Mouse (Mus musculus) forebrain, embryonic 15.5 days (tissue): ENCODE measurements around the gene Spata5. TPM values are rescaled to one million over a fixed set of nuclear protein-coding genes. Genes with fewer than 3 reads are reported as not detected.
"Not testable (repeated sequence)": the region's sequence is repeated elsewhere in the genome, so short reads cannot be mapped to it uniquely, and the experiment has no call there.

Source experiments
- ATAC-seq: fragments of 200-750 bp; cut with Nextera tagmentation; replicated peaks from 2 replicates; pipeline ENCODE4 v1.8.0; 2017; ENCODE audit warnings: mild to moderate bottlenecking, moderate TSS enrichment, moderate library complexity
- H3K27ac ChIP-seq: fragments of 300-500 bp; sonication (generic); replicated peaks from 2 replicates; pipeline ENCODE4 v1.5.1; 2015; ENCODE audit warnings: mild to moderate bottlenecking, inconsistent platforms
- H3K27me3 ChIP-seq: fragments of 300-500 bp; sonication (generic); 2 replicates; pipeline ENCODE4 v1.6.1; 2015; ENCODE audit warnings: inconsistent platforms
- H3K36me3 ChIP-seq: fragments of 300-500 bp; sonication (generic); 2 replicates; pipeline ENCODE4 v1.6.1; 2015; ENCODE audit warnings: mild to moderate bottlenecking, inconsistent platforms
- H3K4me1 ChIP-seq: fragments of 300-500 bp; sonication (generic); 2 replicates; pipeline ENCODE4 v1.6.1; 2015; ENCODE audit warnings: inconsistent platforms
- H3K4me2 ChIP-seq: fragments of 300-500 bp; sonication (generic); replicated peaks from 2 replicates; pipeline ENCODE4 v1.6.1; 2015; ENCODE audit warnings: mild to moderate bottlenecking, inconsistent platforms
- H3K4me3 ChIP-seq: fragments of 300-500 bp; sonication (generic); 2 replicates; pipeline ENCODE4 v1.5.1; 2015; ENCODE audit warnings: mild to moderate bottlenecking, inconsistent platforms
- H3K9ac ChIP-seq: fragments of 300-500 bp; sonication (generic); replicated peaks from 2 replicates; pipeline ENCODE4 v1.6.1; 2015; ENCODE audit warnings: mild to moderate bottlenecking, inconsistent platforms
- H3K9me3 ChIP-seq: fragments of 300-500 bp; sonication (generic); 2 replicates; pipeline ENCODE4 v1.6.1; 2016; ENCODE audit warnings: inconsistent platforms
- WGBS: fragments of 180-500 bp; shearing (Covaris S2); methylation state at CpG from one replicate; pipeline ENCODE4 v1.1.7; 2015; ENCODE audit warnings: mixed read lengths; 5-methylcytosine and 5-hydroxymethylcytosine counted together
- polyA plus RNA-seq: library from polyadenylated mRNA; unstranded; fragments of >200 nt; fragmentation: Nextera tagmentation; extraction: Ambion mirVana; gene quantifications from 2 replicates; pipeline ENCODE4 v1.2.1, GENCODE M21; 2015

Spata5 gene
- polyA plus RNA-seq, 1 experiment from 2014 or later, result 34.7 TPM

DNA sequence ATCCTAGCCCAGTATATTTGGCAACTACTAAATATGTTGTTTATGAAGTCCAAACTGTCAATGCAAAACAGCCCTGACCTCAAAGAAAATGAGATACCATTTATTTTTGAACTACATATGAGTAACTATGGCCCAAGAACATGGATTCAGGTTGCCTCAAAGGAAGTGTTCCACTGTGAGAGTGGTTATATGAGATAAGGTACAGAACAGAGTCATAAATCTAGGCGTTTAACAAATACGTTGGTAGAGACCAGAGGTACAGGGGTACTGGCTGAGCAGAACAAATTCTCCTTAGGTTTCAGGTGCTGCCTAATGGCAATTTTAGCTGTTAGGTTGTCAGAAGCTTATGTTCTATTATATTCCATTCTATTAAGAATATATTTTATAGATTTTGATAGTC, 67.9 kb downstream of the Spata5 start:
- no peak overlapping the region for H3K27ac ChIP-seq
- no peaks in the 10 kb centered on the region for H3K27me3 ChIP-seq
- H3K9me3 ChIP-seq, result no peaks in the 10 kb centered on the region
- H3K4me2 ChIP-seq, result no peak overlapping the region
- 96% methylated on average over 2 of the region's 2 CpGs for WGBS
- no peak overlapping the region for H3K4me3 ChIP-seq
- H3K36me3 ChIP-seq, result no peaks in the 10 kb centered on the region
- no peak overlapping the region for H3K9ac ChIP-seq
- no peak for ATAC-seq
- no peaks in the 10 kb centered on the region for H3K4me1 ChIP-seq

DNA sequence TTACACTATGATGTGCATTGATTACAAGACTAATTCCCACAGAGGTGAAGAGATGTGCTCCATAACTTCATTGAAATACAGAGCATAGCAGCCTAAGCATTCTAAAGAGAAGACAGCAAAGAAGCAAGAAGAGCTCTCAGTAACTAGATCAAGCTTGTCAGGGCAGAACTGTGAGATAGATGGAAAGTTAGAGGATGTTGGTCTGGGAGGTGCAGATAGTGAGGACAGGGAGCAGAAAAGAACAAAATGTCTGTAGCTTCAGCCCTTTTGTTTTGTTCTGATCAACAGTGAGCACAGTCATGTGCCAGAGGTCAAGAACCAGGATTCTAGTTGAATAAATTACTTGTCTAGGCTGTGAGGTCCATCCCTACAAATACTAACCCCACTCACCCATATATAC, 68.5 kb downstream of the Spata5 start:
- H3K9me3 ChIP-seq, result no peaks in the 10 kb centered on the region
- no peaks in the 10 kb centered on the region for H3K4me1 ChIP-seq
- no peaks in the 10 kb centered on the region for H3K36me3 ChIP-seq
- no peak overlapping the region for H3K9ac ChIP-seq
- H3K27me3 ChIP-seq, result no peaks in the 10 kb centered on the region
- ATAC-seq, result no peak
- no peak overlapping the region for H3K27ac ChIP-seq
- H3K4me3 ChIP-seq, result no peak overlapping the region
- H3K4me2 ChIP-seq, result no peak overlapping the region

DNA sequence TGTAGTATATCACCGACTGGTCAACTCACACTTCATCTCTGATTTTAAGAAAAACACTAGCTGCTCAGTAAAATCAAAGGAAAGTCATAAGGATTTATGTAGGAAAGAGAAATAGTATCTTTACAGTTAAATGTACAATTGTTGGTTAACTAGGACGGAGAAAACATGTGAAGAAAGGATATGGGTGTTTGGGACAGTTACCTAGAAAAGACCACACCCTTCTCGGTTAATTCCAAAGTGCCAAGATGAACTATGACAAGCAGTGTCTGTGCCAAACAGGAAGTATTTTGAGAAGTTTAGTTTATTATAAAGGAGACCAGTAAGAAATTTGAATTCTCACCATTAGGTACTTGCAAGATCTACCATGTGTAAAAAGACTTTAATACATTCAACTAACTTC, 70.3 kb downstream of the Spata5 start:
- Histone ChIP-seq H3K4me2 (no peak overlapping the region), H3K36me3 (no peaks in the 10 kb centered on the region), H3K27me3 (no peaks in the 10 kb centered on the region), H3K4me3 (no peak overlapping the region), H3K4me1 (no peaks in the 10 kb centered on the region), H3K27ac (no peak overlapping the region), H3K9me3 (no peaks in the 10 kb centered on the region), H3K9ac (no peak overlapping the region)
- WGBS, result 92% methylated on average over 3 of the region's 3 CpGs
- no peak for ATAC-seq

DNA sequence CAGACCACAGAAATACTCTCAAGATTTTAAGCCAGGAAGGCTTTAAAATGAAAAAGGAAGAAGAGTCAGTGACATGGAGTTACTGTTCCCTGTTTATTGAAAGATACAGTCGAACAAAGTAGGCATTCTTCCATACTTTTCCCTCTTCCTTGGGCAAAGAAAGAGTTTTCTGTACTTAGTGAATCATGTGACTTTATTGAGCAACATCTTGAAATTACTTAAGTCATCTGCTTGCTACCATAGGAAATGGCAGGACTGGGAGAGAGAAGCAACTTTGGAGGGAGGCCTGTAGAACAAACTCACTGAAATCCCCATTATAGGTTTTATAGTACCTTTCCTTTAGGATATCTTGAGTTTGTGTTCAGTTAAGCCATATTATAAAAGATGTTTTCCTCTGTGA, 81.2 kb downstream of the Spata5 start:
- no peaks in the 10 kb centered on the region for H3K9me3 ChIP-seq
- H3K4me3 ChIP-seq, result no peak overlapping the region
- H3K9ac ChIP-seq, result no peak overlapping the region
- H3K4me2 ChIP-seq, result no peak overlapping the region
- 84% methylated on average over 1 of the region's 1 CpGs for WGBS
- no peaks in the 10 kb centered on the region for H3K36me3 ChIP-seq
- H3K27ac ChIP-seq, result no peak overlapping the region
- no peaks in the 10 kb centered on the region for H3K27me3 ChIP-seq
- ATAC-seq, result no peak
- no peaks in the 10 kb centered on the region for H3K4me1 ChIP-seq

DNA sequence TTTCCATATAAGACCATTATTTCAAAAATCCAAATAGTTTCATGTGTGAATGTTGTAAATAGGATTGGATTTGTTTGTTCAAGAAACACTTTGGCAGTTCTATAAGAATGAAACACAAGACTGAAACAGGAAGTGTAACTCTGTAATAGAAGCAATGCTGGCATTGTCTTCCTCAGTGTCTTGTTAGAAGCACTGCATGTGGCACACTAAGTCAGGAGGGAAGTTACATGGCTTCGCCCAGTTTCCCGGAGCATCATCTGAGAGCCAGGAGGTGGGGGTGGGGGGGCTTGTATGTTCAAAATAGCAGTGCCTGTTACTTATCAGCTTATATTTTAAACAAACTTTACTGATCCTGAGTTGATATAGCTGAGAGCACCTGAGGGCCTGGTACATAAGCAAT, 82.9 kb downstream of the Spata5 start:
- ATAC-seq, result no peak
- Histone ChIP-seq H3K27me3 (no peaks in the 10 kb centered on the region), H3K9me3 (no peaks in the 10 kb centered on the region), H3K27ac (no peak overlapping the region), H3K4me3 (no peak overlapping the region), H3K4me2 (no peak overlapping the region), H3K9ac (no peak overlapping the region), H3K36me3 (no peaks in the 10 kb centered on the region), H3K4me1 (no peaks in the 10 kb centered on the region)
- WGBS, result 82% methylated on average over 2 of the region's 2 CpGs

DNA sequence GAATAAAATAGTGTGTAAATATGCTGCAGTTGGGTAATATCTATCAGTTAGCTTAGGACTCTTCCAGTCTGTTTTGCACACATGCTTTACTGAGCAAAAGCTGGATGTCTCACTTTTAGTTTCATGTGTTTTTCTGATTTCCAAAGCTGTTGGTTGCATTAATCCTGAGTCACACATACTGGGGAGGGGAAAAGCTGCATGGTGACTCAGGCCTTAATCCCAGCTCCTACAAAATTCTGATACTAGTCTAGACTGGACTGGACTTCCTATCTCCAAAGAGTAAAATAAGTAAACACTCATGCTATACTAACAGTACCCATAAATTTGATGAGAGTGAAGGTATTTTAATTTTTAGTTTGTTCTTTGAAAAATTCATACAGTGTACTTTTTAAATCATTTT, 84.2 kb downstream of the Spata5 start:
- Histone ChIP-seq H3K4me1 (no peaks in the 10 kb centered on the region), H3K4me3 (no peak overlapping the region), H3K9ac (no peak overlapping the region), H3K4me2 (no peak overlapping the region), H3K27me3 (no peaks in the 10 kb centered on the region), H3K9me3 (no peaks in the 10 kb centered on the region), H3K27ac (no peak overlapping the region), H3K36me3 (no peaks in the 10 kb centered on the region)
- ATAC-seq, result no peak

DNA sequence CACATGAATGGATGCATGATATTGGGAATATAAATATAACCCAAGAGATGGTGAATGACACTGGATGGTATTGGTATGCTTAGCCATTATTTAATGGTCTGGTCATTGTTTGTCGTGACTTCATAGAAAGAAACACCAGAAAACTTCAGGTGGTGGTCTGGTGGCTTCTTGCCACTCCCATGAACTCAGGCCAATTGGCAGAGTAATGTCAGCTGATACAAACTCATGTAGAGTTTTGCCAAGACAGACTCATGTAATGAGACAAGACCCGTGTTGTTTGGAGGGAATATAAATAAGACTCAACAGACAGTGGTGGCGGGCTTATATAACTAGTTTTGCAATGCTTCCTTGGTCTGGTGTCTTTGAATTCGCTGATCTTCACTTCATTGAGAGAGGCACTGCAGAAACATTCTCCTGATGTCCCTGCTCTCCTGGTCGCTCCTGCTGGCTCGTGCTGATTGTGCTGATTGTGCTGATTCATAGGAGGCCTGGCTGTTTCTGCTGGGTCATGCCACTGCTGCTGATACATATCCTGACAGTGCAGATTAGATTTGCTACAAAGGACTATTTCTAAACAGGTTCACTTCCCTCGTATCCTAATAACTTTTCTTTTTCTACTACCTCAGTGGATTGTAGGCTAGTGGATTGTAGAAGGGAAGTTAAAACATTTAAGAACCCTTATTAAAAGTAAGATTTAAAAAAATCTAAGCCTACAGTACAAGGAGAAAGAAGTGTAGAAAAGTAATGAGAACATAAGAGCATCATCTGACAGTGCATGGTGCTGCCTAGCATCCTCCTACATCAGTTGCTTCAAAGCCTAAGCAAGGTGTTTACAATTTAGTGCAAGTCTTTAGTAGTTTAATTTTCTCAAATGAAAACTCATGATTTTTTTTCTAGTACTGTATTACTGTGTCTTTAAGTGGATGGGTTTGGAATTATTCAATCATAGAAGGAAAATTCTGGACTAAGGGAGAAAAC, 90.6 kb downstream of the Spata5 start:
- Histone ChIP-seq H3K4me2 (no peak overlapping the region), H3K36me3 (no peaks in the 10 kb centered on the region), H3K27me3 (no peaks in the 10 kb centered on the region), H3K4me1 (no peaks in the 10 kb centered on the region), H3K9me3 (no peaks in the 10 kb centered on the region), H3K9ac (no peak overlapping the region), H3K27ac (no peak overlapping the region), H3K4me3 (no peak overlapping the region)
- ATAC-seq, result no peak
- 79% methylated on average over 7 of the region's 7 CpGs for WGBS

DNA sequence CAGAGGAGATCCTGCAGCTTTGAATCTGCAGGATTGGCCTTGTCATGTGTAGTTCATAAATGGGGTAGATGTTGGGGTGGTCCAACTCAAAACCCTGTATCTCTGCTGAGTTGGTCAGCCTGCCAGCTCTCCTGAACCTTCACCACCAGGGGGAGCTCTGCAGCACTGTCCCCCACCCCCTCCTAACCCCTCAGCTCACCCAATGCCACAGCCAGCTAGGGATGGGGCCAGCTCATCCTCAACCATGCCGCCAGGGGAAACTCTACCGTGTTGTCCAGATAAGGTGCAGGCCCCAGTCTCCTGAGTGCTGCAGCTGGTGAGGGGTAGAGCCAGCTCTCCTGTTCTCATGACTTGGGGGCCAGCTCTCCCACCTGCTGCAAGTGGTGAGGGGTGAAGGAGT, 95.8 kb downstream of the Spata5 start:
- H3K4me2 ChIP-seq, result no peak overlapping the region
- H3K36me3 ChIP-seq, result no peaks in the 10 kb centered on the region
- no peak overlapping the region for H3K4me3 ChIP-seq
- H3K9ac ChIP-seq, result no peak overlapping the region
- H3K4me1 ChIP-seq, result no peaks in the 10 kb centered on the region
- no peak for ATAC-seq
- no peaks in the 10 kb centered on the region for H3K9me3 ChIP-seq
- H3K27me3 ChIP-seq, result no peaks in the 10 kb centered on the region
- no peak overlapping the region for H3K27ac ChIP-seq
- 35% methylated on average over 2 of the region's 2 CpGs for WGBS

DNA sequence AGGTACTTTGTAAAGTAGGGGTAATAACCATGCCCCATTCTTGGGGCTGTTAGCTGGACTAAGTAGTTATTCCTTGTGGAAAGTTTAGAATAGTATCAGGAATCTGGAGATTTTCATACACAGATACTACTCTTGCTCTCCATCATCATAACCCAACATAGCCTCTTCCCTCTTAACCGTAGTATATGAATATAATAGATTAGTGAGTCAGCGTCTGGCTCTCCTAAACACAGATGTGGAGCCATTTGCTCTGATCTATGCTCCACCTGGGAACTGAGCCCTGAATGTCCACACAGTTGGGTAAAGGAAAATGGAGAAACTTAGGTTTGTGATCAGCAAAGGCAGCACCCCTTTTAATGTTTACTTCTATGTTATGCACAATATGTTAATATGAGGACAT, 96.7 kb downstream of the Spata5 start:
- H3K9ac ChIP-seq, result no peak overlapping the region
- H3K9me3 ChIP-seq, result no peaks in the 10 kb centered on the region
- 99% methylated on average over 2 of the region's 2 CpGs for WGBS
- H3K4me1 ChIP-seq, result no peaks in the 10 kb centered on the region
- no peak overlapping the region for H3K4me3 ChIP-seq
- no peaks in the 10 kb centered on the region for H3K36me3 ChIP-seq
- no peak overlapping the region for H3K4me2 ChIP-seq
- no peak overlapping the region for H3K27ac ChIP-seq
- no peak for ATAC-seq
- H3K27me3 ChIP-seq, result no peaks in the 10 kb centered on the region

DNA sequence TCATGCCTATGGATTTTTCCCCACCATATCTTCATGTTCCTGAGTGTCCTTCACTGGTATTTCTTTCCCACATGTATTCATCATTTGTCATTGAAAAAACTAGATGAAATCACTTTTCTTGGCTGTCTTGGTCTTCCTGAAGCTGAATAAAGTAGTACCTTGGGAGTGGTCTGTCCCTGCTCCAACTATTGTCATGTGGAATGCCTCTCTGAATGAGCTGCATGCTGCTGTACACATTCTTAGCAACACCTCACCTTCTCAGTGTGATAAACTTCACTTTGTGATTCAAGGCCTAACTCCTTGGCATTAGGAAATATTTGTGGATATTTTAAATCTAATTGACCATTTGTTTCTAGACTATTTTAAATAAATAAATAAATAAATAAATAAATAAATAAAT, 98.9 kb downstream of the Spata5 start:
- Histone ChIP-seq H3K4me2 (no peak overlapping the region), H3K4me3 (no peak overlapping the region), H3K9ac (no peak overlapping the region), H3K36me3 (no peaks in the 10 kb centered on the region), H3K27me3 (no peaks in the 10 kb centered on the region), H3K4me1 (no peaks in the 10 kb centered on the region), H3K27ac (no peak overlapping the region), H3K9me3 (no peaks in the 10 kb centered on the region)
- ATAC-seq, result no peak

DNA sequence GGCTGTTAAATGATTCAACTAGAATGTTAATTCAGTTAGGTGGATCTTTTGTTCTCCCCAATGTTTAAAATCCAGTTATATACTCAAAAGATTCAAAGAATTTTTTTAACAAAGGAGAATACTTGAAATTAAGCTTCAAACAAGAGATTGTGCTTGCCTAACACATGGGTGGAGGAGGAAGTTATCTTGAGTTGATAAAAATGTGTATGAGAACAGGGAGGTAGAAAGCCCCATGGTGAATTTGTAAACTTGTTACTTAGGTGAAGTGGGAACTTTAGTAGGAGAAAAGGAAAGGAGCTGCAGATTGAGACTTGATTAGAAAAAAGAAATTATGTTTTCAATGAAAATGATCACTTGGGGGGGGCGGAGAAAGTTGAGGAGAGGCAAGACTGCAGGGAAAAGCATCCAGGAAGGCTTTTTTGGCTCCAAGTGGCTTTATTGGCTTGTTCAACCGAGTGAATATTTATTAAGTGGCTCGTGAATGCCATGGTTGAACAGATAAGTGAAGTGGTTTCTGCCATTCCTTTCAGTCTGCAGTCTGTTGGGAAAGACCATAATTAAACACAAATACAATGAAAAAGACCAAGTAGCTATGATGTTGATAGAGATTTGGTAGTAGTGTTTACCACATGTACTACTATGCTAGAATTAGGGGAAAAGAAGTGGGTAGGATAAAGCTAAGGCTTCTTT, 100.8 kb downstream of the Spata5 start:
- no peak overlapping the region for H3K4me3 ChIP-seq
- no peaks in the 10 kb centered on the region for H3K27me3 ChIP-seq
- H3K27ac ChIP-seq, result no peak overlapping the region
- no peaks in the 10 kb centered on the region for H3K4me1 ChIP-seq
- H3K4me2 ChIP-seq, result no peak overlapping the region
- H3K9me3 ChIP-seq, result no peaks in the 10 kb centered on the region
- H3K36me3 ChIP-seq, result no peaks in the 10 kb centered on the region
- 61% methylated on average over 3 of the region's 3 CpGs for WGBS
- no peak for ATAC-seq
- H3K9ac ChIP-seq, result no peak overlapping the region

DNA sequence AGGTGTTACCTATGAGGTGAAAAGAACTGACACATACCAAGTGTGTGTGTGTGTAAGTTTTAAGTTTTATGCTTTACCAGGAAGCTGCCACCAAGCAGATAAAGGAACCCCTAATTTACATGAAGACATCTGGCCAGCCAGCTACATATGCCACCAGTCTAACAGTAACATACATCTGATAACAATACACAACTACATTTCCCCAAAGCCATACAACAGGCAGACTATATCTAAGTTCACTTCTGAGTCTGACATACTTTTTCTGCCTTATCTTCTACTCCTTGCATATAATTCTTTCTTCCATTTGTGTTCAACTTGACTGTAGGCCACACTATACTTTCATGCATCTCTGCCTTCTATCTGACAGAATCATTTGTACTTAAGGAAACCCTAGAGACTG, 112.4 kb downstream of the Spata5 start:
- ATAC-seq, result no peak
- Histone ChIP-seq H3K9me3 (peaks cover 4% of the 10 kb centered on the region; the same call in 1 of the 2 replicates), H3K4me3 (no peak overlapping the region), H3K4me1 (no peaks in the 10 kb centered on the region), H3K36me3 (no peaks in the 10 kb centered on the region; the same call in 1 of the 2 replicates), H3K27me3 (no peaks in the 10 kb centered on the region), H3K27ac (no peak overlapping the region), H3K4me2 (no peak overlapping the region), H3K9ac (no peak overlapping the region)

DNA sequence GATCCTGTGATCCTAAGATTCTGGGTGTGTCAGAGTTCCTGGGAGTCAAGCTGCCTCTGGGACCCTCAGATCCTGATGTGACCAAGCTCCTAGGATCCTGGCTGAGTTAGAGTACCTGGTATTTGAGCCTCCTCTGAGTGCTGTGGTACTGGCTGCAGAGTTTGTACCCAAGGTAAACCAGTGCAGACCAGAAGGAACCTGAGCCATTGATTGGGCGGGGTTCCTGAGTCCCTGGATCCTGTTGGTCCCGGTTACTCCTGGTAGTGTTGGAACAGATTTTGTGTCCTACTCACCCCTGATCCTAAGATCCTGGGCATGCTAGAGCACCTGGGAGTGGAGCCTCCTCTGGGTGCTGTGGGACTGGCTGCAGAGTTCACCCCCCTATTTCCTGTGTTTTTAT, 121.0 kb downstream of the Spata5 start:
- not testable (repeated sequence) for H3K4me3 ChIP-seq, H3K9ac ChIP-seq, H3K27ac ChIP-seq, ATAC-seq, H3K4me1 ChIP-seq, H3K27me3 ChIP-seq, H3K36me3 ChIP-seq, H3K9me3 ChIP-seq, H3K4me2 ChIP-seq
- WGBS, result 98% methylated on average over 2 of the region's 2 CpGs
